Mouse (Mus musculus) adrenal gland (tissue): ENCODE measurements around the gene Dysf.

Experiments used
- intact Hi-C: fragments of 180-260 bp; cut with DNase I; formaldehyde crosslinking; loops from one replicate; pipeline ENCODE4 v1.15.1; 2025

The Dysf gene

DNA sequence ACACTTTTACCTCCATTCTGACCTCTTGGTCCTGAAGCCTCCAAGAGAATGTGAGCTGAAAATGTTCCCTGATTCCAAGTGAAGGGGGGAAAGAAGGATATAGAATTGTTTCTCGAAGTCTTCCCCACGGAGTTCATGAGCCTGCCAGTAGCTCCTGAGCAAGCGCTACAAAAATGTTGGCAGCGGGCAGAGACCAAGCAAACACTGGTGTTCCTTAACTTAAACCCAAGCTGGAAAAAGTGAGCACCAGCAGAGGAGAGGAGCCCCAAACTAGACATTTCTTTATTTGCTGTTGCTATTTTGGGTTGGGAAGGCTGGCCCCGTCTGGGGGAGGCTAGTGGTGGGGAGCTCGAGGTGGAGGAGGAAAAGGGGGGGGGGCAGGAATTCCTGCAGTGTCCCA lies 102.0 kb downstream of the Dysf start:
- intact Hi-C loops = no loop called here

DNA sequence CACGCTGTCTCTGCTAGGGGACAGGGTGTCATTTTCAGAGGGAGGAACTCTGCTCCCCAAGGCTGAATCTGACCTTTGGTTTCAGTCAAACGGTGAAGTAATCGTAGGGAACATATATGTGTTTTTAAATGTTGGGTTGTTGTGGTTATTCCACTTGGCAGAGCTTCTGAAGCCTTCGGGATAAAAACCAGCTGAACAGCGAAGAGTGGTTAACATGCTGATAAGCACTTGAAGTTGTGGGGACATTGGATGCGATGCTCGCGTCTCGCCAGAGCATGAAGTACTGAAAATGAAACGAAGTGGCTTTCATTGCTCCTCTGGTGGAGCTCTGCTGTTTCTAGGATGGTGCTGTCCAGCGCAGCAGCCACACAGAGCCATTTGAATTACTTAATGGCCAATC lies 102.7 kb downstream of the Dysf start:
- intact Hi-C loops = no loop called here

DNA sequence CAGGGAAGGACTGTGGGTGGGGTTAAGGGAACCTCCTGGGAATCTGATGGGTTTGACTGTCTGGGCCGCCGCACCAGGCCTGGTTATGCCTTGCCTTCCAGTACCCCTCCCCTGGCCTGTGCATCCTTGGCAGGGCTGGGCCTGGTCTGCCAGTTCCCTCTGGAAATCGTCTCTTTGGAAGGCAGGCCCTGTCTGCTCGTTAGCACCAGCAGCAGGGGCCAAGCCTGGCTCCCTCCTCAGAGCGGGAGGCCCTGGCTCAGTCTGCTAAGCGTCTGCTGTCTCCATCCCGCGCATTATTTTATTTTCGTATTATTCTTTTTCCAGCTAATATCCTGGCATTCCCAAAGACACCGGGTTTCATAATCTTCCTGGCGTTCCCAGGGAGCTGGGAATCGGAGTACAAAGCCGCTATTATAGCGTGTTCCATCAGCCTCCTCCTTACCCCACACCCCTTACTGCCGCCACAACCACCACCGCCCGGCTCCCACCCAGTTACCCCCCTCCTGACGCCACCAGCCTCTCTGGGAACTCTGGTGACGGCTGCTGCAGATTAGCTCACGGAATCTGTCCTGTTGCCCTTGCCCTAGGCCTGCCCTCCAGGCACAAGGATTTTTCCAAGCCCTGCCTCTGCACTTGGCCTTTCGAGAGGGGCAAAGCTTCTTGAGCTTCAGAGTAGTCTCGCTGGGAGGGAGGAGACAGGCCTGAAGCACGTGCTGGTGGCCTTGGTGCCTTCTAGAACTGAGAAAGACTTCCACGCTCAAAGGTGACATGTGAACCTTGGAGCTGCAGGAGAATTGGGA lies 111.5 kb downstream of the Dysf start:
- intact Hi-C loops = no loop called here

DNA sequence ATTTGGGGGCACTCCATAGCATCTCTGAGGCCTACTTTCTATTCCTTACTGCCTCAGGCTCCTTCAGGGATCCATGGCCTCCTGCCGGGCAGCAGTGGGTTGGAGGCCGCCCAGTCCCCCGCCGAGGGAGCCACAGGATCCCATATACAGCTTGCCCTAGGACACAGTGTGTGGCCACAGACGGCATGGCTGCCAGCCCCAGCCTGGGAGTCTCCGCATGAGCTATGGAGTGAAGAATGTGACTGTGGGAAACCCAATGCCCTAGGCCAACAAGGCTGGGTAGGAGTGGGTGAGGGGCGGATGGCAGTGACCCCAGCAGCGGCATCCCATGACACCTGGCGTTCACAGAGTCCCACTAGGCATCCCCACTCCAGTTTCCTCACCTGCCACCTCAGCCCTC lies 116.2 kb downstream of the Dysf start:
- intact Hi-C loops = no loop called here

DNA sequence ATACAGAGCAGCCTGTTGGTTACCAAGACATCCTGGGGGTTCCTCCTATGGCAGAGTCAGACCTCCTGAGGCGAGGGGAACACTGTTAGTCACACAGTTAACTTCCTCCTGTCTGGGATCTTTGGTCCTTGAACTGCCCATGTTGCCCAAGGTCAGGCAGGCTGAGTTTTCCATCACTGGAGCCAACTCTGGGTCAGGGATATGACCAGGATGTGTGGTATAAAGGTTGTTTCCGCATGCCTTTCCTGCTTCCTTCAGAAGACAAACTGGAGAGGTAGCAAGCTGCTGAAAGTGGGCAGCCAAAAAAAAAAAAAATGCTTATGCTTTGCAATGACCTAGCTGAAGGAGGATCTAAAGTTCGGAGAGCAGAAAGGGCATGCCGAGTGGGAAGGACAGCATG lies 116.7 kb downstream of the Dysf start:
- intact Hi-C loops = no loop called here

DNA sequence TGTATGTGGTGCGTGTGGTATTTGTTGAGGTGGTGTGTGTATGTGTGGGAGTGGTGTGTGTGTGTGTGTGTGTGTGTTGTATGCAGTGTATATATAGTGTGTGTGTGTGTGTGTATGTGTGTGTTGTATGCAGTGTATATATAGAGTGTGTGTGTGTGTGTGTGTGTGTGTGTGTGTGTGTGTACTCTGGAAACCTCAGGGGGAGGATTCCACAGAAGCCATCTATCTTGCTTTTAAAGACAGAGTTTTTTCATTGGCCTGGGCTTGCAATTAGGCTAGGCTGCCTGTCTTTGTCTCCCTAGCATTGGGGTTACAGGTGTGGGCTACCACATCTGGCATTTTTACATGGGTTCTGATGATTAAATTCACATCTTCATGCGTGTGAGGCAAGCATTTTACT lies 119.8 kb downstream of the Dysf start:
- intact Hi-C loops = no loop called here

DNA sequence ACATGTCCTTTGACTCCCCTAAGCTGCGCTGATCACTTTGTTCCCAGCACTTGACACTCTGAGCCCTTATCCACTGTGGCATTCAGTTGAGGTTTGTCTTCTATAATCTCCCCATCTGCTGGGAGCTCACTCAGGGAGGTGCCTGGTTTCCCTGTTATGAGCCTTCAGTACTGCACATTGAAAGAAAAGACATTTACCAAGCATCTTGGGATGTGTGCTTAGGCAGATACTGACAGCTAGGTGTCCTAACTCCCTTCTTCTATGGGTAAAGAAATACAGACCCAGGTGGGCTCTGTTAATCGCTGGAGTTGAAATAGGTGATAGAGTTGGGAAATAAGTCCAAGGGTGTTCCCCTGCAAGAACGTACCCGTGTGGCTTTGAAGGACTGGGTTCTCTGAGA lies 122.5 kb downstream of the Dysf start:
- intact Hi-C loops = no loop called here

DNA sequence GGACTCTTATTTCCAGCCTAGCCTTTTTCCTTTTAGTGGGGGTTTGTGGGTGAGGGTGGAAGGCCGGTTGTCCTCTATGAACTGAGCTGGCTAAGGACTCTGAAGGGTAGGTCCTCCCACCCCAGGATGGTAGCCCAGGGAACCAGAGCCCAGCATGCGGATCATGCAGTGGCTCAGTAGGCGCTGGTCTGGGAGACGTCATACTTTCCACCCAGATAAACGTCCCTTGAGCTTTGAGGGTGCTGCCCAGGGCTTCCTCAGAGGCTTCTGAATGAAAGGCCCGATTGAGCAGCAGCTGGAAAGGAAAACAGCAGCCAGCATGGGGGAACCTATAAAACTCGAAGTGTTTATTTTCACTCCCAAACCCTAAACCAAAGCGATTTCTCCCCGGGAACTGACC lies 123.1 kb downstream of the Dysf start:
- intact Hi-C loops = no loop called here

DNA sequence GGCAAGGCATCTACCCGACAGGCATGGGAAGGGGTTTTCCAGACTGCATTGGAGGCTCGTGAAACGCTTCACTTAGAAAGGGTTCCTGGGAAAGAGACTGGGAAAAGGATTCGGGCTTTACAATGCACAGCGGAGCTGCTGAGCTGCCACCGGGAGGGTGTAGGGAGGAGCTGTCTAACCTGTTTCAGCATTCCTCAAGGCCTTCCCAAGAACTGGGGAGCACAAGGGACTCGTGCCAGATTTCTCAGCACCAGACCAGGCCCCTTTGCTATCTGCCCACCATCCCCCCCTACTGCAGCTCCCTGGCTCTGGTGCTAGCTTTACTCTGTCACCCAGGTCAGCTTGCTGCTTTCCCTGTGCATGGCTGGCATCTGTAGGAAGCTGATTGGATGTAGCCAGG lies 124.7 kb downstream of the Dysf start:
- intact Hi-C loops = no loop called here

DNA sequence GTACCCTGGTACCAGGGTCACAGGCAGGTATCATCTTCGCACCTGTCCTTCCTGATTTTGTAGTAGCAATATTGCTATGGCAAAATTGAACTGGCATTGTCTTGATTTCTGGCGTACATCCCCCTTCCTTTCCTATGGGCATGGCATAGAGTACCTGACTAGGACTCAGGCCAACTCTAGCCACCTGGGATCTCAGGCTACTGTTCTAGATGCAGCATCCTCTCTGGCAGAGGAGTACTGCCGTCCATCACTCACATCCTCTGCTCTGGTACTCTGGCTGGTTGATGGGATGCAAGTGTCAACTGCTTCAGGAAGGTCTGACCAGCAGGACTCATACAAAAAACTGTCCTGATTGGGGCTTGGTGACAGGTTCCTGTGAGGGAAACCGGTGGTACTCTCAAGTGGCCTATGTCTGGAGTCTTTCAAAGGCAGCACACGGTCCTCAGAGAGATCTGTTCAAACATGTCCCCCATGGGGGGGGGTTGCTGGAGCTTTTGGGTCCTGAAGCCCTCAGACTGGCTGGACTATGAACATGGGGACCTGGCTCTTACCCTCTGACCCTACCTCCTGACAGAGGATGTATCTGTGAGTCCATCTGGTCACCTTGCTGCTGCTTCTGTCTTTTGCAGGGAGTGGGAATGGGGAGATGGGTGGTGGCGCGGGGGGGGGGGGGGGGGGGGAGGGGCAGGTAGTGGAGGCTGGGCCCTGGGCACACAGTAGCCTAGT lies 125.8 kb downstream of the Dysf start:
- intact Hi-C loops = no loop called here

DNA sequence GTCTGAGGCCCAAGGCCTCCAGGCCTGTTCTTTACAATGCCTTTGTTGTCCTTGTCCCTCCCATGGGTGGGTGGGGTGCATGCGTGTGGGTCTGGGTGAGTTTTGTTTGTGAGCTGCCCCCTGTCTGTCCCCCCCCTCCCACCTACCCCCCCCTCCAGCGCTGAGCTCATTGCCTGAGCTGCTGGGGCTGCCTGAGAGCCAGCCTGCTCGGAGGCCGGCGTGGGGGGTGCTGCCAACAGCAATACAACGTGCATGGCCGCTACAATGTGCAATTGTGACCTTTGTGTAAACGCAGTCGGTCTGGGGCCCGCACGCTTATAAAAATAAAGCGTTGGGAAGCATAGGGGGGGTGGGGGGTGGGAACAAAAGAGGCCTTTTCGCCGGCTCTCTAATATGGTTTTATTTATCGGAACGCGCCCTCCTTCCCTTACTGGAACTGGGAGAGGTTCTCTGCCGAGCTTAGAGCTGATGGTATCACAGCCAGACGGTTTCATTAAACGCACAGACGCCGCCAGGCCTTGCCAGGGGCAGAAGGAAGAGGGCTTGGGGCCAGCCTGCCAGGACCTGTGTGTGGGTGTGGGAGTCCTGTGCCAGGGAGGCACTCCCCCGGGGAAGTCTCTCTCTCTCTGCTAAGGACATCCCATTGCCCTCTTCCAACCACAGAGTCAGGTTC lies 126.5 kb downstream of the Dysf start:
- intact Hi-C loops = no loop called here

DNA sequence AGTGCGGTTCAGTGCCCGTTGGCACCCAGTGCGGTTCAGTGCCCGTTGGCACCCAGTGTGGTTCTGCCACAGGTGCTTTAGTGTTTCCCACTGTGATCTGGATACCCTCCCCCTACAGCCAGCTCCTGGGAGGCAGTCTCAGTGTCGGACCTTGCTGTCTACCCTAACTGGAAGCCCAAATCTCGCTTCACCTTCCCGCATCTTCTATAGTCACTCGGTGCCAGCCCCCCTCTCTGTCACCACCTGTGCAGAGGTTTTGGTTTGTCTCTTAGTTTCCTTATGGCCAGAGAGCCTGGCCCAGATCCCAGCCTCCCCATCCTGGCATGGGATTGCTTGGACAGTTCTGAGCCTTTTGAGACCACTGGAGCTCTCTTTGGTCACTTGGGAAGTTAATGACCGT lies 127.3 kb downstream of the Dysf start:
- intact Hi-C loops = no loop called here

DNA sequence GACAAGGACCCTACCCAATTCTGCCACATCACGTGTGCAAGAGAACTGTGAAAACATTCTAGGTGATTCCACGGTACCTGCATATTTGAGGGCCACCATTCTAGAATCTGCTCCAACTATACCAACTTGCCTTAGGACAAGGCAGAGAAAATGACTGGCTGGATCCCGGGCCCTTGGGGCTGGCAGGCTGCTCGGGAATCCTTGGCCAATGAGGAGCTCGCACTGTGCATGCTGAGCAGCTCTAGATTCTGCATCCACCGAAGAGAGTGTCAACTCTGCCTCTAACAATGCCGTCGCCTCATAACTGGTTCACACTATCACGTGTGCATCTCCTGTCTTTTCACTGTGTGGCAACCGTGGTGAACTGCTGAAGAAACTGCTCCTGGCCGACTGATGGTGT lies 128.0 kb downstream of the Dysf start:
- intact Hi-C loops = no loop called here

DNA sequence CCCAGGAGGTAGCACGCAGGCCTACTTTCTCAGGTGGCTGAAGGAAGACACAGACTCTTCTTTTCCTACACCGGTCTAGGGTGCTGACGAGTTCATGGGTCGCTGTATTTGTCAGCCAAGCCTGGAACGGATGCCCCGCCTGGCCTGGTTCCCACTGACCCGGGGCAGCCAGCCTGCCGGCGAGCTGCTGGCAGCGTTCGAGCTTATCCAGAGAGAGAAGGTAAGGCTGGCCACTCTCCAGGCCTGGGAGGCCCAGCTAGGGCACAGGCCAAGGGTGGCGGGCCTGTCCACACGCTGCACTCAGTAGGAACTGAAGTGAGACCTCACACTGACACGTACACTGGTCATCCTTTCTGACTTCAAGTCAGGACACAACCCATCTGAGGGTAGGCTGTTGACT lies 131.5 kb downstream of the Dysf start:
- intact Hi-C loops = no loop called here

DNA sequence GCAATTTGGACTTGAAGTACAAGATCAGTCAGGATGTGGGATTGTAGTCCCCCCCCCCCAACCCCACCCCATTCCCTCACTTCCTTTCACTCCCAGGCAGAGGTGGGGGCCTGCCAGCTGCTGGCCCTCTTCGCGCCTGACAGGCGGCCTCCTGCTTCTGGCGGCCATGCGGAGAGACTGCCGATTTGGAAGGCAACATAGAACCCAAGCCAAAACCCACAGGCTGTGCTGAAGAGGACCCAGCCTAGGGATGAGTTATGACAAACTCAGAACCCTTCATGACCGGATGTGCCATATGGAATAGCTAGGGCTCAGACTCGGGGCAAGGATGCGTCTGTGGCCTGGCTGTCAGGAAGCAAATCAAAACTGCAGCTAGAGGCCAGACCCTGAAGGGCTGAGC lies 134.1 kb downstream of the Dysf start:
- intact Hi-C loops = no loop called here

DNA sequence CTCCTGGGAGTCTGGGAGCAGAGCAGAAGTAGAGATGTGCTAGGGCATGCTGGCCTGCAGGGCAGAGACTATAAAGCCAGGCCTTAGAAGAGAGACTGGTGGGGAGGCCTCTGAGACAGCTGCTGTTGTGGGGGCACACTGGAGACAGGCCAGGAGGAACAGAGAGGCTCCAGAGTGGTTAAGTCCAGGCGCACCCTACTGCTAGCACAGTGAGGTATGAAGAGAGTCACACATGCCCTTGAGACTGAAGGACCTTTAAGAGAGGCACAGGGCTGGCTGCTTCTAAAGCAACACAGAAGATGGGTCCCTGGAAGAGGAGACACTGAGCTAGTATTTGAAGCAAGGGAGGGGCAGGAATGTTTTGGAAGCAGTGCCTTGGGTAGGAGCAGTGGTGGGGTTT lies 134.9 kb downstream of the Dysf start:
- intact Hi-C loops = no loop called here

DNA sequence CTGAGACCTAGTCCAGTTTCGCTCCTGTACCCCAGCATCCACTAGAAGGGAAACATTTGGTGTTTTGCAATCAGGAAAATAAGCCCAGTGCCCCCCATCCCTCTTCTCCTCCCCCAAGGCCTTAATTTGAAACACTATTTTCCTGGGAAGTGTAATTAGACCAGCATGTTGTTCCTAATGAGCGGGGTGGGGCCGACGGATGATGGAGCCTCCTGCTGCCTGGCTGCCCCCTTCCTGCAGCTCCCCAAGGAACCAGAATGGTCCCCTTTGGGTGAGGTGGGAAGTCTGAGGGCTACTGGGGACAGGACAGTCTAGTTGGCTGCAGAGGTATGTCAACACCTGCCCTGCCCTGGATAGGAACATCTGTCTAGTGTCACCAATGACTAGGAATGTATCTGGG lies 136.0 kb downstream of the Dysf start:
- intact Hi-C loops = no loop called here

DNA sequence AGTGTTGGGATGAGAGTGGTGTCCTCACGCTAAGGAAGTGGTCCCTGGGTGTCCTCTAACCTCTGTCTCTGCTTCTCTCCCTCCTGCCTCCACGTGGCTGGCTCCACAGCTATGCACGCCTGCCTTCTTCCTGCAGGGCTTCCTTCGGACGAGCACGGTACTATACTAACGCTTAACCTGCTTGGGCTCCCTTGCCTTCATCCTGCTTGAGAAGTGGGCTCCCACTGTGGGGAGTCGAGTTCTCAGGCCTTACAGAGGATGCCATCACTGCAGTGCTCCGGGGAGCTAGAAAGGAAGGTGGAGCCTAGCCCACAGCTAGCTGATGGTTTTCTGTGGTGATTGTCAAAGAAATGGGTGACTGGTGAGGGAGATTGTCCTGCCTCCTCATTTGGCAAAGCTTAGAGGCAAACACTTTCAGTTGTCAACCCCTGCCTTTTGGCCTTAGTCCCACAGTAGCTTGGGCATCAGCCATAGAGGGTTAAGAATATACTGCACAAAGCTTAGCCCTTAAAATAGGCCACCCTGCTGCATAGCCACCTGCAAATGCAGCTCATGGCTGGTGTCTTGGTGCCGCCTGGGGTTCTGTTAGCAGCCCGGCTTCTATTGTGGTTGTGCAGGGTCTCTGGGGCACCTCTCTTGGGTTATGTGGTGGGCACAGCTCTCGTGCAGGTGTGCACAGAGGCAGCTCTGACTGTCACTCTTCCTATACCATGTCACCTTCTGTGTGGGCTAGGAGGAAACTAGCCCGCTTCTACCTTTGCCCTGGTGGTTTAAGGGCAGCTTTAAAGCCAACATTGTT lies 139.0 kb downstream of the Dysf start:
- intact Hi-C loops = loop anchor here (5.0 kb wide), 2 partner anchors 40 to 170 kb away; no protein-coding TSS in a partner anchor

DNA sequence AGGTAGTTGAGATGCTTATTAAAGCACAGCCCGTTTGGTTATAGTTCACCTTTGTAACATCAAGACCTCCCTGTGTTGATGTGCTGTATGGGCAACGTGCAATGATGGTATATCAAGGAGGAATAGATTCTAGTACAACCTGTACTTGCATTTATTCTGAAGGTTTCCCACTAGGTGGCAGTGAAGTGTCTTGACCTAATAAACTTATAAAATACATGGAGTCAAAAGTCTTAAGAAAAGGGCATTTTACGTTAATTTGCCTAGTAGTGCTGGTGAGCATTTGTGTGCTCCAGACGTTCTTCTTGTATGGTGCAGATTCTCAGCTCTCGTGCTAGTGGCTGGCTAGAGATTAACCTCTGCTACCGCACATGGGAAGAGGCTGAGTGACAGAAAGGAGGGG lies 140.1 kb downstream of the Dysf start:
- intact Hi-C loops = loop anchor here (5.0 kb wide), 2 partner anchors 39 to 169 kb away; no protein-coding TSS in a partner anchor

DNA sequence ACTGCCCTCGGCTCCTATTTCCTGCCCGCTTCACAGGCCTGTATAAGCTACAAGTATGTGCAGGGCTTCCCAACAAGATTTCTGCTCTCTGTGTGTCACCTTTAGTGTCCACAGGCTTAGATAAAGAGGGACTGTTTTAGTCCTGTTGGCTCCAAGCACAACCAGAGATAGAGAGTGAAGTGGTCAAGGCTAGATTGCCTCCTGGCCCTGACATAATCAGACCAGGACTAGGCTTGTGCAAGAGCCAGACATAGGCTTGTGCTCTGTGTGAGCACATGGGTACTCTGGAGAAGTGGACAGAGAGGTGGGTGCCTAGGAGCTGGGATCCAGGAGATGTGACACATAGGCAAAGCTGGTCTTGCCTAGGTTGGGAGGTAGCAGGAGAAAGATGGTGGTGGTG lies 146.1 kb downstream of the Dysf start:
- intact Hi-C loops = no loop called here

DNA sequence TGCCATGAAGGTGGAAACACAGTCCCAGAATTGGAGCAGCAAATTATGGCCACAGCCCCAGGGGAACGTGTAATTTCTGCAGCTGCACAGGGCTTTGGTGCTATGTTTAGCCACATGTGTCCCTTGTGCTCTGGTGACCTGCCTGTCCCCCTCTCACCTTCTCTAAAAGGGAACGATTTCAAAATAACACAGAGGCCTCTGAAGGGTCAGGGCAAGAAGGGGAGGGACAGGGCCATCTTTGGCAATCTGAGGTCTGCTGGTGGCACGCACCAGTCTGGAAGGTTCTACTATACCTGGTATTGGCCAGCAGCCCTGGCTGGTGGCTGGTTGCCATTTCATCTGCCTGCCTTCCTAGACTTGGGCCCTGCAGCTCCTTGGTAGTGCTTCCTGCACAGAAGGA lies 147.4 kb downstream of the Dysf start:
- intact Hi-C loops = no loop called here
